Mouse (Mus musculus) thymus, adult 2 months (tissue): ENCODE measurements around the gene Scarf1.

Source experiments
- CTCF ChIP-seq: fragments of 200-500 bp; IDR thresholded peaks from 2 replicates; pipeline ENCODE4 v1.5.1; 2012; ENCODE audit warnings: mild to moderate bottlenecking, control low read depth, low read length, moderate library complexity, borderline replicate concordance; ENCODE audit not compliant: control insufficient read depth, poor library complexity, insufficient read depth; ENCODE audit errors: extremely low read depth
- POLR2A ChIP-seq: fragments of 200-500 bp; IDR thresholded peaks from 2 replicates; pipeline ENCODE4 v1.6.1; 2012; ENCODE audit warnings: mild to moderate bottlenecking, low read length, control low read depth, moderate library complexity; ENCODE audit not compliant: control insufficient read depth, poor library complexity, insufficient read depth; ENCODE audit errors: extremely low read depth

GRCm38 (mm10) chr11:75465051-75465450 lies 48.3 kb upstream of the Scarf1 start:
- TF ChIP-seq CTCF (no peak), POLR2A (no peak)
